Mouse (Mus musculus): ENCODE data around the gene Obp2b.
"Not testable (repeated sequence)": the region's sequence is repeated elsewhere in the genome, so short reads cannot be mapped to it uniquely, and the experiment has no call there.

DNA sequence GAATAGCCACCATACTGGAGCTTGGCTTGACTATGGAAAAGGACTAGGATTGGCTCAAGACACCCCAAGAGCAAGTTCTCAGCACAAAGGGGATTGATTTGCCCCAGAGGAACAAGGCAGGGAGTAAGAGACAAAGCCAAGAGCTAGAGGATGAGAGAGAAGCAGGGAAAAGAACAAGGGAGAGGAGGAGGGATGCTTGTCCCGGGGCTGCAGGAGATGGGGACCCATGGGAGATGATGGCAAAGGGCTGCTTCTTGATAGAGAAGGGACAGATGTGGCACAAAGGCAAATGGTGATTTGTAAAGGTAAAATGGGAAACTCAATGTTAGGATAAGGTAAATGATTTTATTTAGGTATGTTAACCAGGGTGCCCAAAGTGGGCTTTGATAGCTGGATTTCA, 27.8 kb upstream of the Obp2b start:
- not testable (repeated sequence) for TF ChIP-seq CTCF (IDR thresholded peaks at IDR 0.05; ENCODE audit: borderline replicate concordance, control insufficient read depth, extremely low read depth, insufficient read depth, low read length, poor library complexity); POLR2A (IDR thresholded peaks at IDR 0.05; ENCODE audit: control insufficient read depth, extremely low read depth, insufficient read depth, low read length, poor library complexity)

All from thymus, adult 2 months (tissue).